Mouse (Mus musculus) brain, adult 2 months (tissue): ENCODE measurements around the gene Tmem229b.
A peak's percentile ranks its signal among the peaks of the same experiment; 100 is the strongest.
"Not testable (repeated sequence)": the region's sequence is repeated elsewhere in the genome, so short reads cannot be mapped to it uniquely, and the experiment has no call there.

Experiments
- DNase-seq: peaks from one replicate; pipeline ENCODE4 v3.0.0; 2011; ENCODE audit warnings: low read depth, low spot score

The Tmem229b gene

GRCm38 (mm10) chr12:79006478-79007125 is 825 bp downstream of the Tmem229b start:
- DNase-seq = peak; percentile 75

- peak; percentile 46 for DNase-seq
Measured at GRCm38 (mm10) chr12:79006076-79006475, 1.4 kb downstream of the Tmem229b start.

- peak; percentile 93 for DNase-seq
Measured at GRCm38 (mm10) chr12:79005456-79005855, 2.0 kb downstream of the Tmem229b start.

GRCm38 (mm10) chr12:79002978-79003377 is 4.4 kb downstream of the Tmem229b start:
- peak; percentile 73 for DNase-seq

- no peak for DNase-seq
Measured at GRCm38 (mm10) chr12:79002406-79002805, 5.0 kb downstream of the Tmem229b start.

GRCm38 (mm10) chr12:78996711-78997110 is 10.7 kb downstream of the Tmem229b start:
- no peak for DNase-seq

- DNase-seq = no peak
Measured at GRCm38 (mm10) chr12:78996271-78996670, 11.2 kb downstream of the Tmem229b start.

- peak; percentile 81 for DNase-seq
Measured at GRCm38 (mm10) chr12:78987581-78988081, 19.8 kb downstream of the Tmem229b start.

- DNase-seq = peak; percentile 88
Measured at GRCm38 (mm10) chr12:78984035-78984432, 23.4 kb downstream of the Tmem229b start.

- no peak for DNase-seq
Measured at GRCm38 (mm10) chr12:78983296-78984034, 24.0 kb downstream of the Tmem229b start.

GRCm38 (mm10) chr12:78981938-78982825 is 25.2 kb downstream of the Tmem229b start:
- peak; percentile 65 for DNase-seq

- DNase-seq = no peak
Measured at GRCm38 (mm10) chr12:78981131-78981530, 26.3 kb downstream of the Tmem229b start.

- peak; percentile 63 for DNase-seq
Measured at GRCm38 (mm10) chr12:78980683-78981091, 26.7 kb downstream of the Tmem229b start.

- no peak for DNase-seq
Measured at GRCm38 (mm10) chr12:78977552-78977951, 29.9 kb downstream of the Tmem229b start.

GRCm38 (mm10) chr12:78977078-78977477 is 30.3 kb downstream of the Tmem229b start:
- DNase-seq = no peak

- no peak for DNase-seq
Measured at GRCm38 (mm10) chr12:78975836-78976235, 31.6 kb downstream of the Tmem229b start.

- peak; percentile 86 for DNase-seq
Measured at GRCm38 (mm10) chr12:78974767-78975166, 32.7 kb downstream of the Tmem229b start.

GRCm38 (mm10) chr12:78973779-78974178 is 33.6 kb downstream of the Tmem229b start:
- DNase-seq = peak; percentile 54

GRCm38 (mm10) chr12:78971649-78972048 is 35.8 kb downstream of the Tmem229b start:
- DNase-seq = peak; percentile 89

- DNase-seq = peak; percentile 65
Measured at GRCm38 (mm10) chr12:78970725-78971124, 36.7 kb downstream of the Tmem229b start.

GRCm38 (mm10) chr12:78964496-78964895 is 42.9 kb downstream of the Tmem229b start:
- not testable (repeated sequence) for DNase-seq

GRCm38 (mm10) chr12:78956405-78956804 is 51.0 kb downstream of the Tmem229b start:
- no peak for DNase-seq
